Mouse (Mus musculus) heart, adult 2 months (tissue): Measurements from ENCODE around the gene Sun1. TPM values are rescaled to one million over a fixed set of nuclear protein-coding genes. Genes with fewer than 3 reads are reported as not detected.

Source experiments
- DNase-seq, 2 experiments: peaks; one replicate each; pipeline ENCODE4 v3.0.0; 2021
- H3K27ac ChIP-seq: fragments of 200-600 bp; 2 replicates; pipeline ENCODE4 v1.8.1; 2022
- H3K27me3 ChIP-seq: fragments of 200-500 bp; 2 replicates; pipeline ENCODE4 v1.6.1; 2012; ENCODE audit warnings: mild to moderate bottlenecking, low read length, inconsistent platforms, mixed read lengths; ENCODE audit not compliant: control insufficient read depth, insufficient read depth
- H3K36me3 ChIP-seq: fragments of 200-500 bp; 2 replicates; pipeline ENCODE4 v1.6.1; 2012; ENCODE audit warnings: low read length, inconsistent platforms; ENCODE audit not compliant: control insufficient read depth, insufficient read depth
- H3K4me1 ChIP-seq: fragments of 200-500 bp; 2 replicates; pipeline ENCODE4 v1.6.1; 2011; ENCODE audit warnings: low read length; ENCODE audit not compliant: control insufficient read depth, insufficient read depth
- H3K4me3 ChIP-seq: fragments of 200-600 bp; 2 replicates; pipeline ENCODE4 v1.8.1; 2022
- H3K79me2 ChIP-seq: fragments of 200-500 bp; replicated peaks from 2 replicates; pipeline ENCODE4 v1.6.1; 2012; ENCODE audit warnings: mild to moderate bottlenecking, inconsistent platforms, low read length, moderate library complexity, mixed read lengths; ENCODE audit not compliant: control insufficient read depth, insufficient read depth
- H3K9ac ChIP-seq: fragments of 200-500 bp; 2 replicates; pipeline ENCODE4 v1.6.1; 2012; ENCODE audit warnings: low read depth, mild to moderate bottlenecking, control low read depth, inconsistent platforms, low read length, mixed read lengths
- CTCF ChIP-seq: fragments of 200-600 bp; IDR thresholded peaks from 2 replicates; pipeline ENCODE4 v1.8.1; 2022; ENCODE audit warnings: antibody characterized with exemption, mild to moderate bottlenecking, moderate library complexity
- EP300 ChIP-seq: fragments of 200-500 bp; IDR thresholded peaks from 2 replicates; pipeline ENCODE4 v1.6.1; 2011; ENCODE audit warnings: low read depth, low read length, control low read depth; ENCODE audit not compliant: insufficient read depth
- POLR2A ChIP-seq: fragments of 200-500 bp; IDR thresholded peaks from 2 replicates; pipeline ENCODE4 v1.6.1; 2011; ENCODE audit warnings: mild to moderate bottlenecking, low read depth, low read length, control low read depth; ENCODE audit not compliant: insufficient read depth
- whole genome bisulfite sequencing: fragments of 180-500 bp; shearing (Covaris S2); methylation state at CpG from one replicate; pipeline ENCODE4 v1.1.7; 2018; 5-methylcytosine and 5-hydroxymethylcytosine counted together
- intact Hi-C: fragments of 180-260 bp; cut with DNase I; formaldehyde crosslinking; loops from one replicate; pipeline ENCODE4 v1.15.1; 2025
- polyA plus RNA-seq: library from polyadenylated mRNA; depleted of rRNA; stranded (reverse); fragments of >200 nt; gene quantifications from 2 replicates; pipeline ENCODE4 v1.2.3, GENCODE M21; 2012
- total RNA-seq, 2 experiments: library from RNA; stranded (reverse); gene quantifications; 2 replicates each; pipeline ENCODE4 v1.2.3; 2021

Sun1 gene
- total and polyA plus RNA-seq, 3 experiments = 34.1 to 50.3 (median 45.9) TPM

DNA sequence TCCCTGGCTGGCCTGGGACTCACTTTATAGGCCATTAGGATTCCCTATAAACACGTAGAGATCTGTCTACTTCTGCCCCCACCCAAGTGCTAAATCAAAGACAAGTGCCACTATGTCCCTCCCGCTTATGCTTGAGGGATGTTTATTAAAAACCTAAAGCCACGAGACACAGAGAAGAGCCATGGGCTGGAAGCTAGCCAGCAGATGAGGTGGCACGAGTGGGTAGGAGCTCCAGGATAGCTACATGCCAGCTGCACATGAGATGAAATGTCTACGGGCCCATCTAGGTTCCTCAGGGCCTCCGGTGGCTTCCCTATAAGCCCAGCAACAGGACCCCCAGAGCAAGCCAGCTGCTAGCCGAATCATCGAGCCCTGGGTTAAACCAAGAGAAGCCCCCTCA, 76.8 kb downstream of the Sun1 start:
- intact Hi-C loops = no loop called here
- DNase-seq = no peak
- H3K36me3 ChIP-seq = no peaks in the 10 kb centered on the region
- no peaks in the 10 kb centered on the region for H3K27me3 ChIP-seq
- no peak overlapping the region for H3K4me3 ChIP-seq
- 77% methylated on average over 8 of the region's 8 CpGs for WGBS
- TF ChIP-seq CTCF = no peak
- no peak for TF ChIP-seq POLR2A
- no peak for TF ChIP-seq EP300
- no peak overlapping the region for H3K27ac ChIP-seq
- H3K9ac ChIP-seq = no peak overlapping the region
- no peaks in the 10 kb centered on the region for H3K4me1 ChIP-seq
- H3K79me2 ChIP-seq = no peaks in the 10 kb centered on the region

DNA sequence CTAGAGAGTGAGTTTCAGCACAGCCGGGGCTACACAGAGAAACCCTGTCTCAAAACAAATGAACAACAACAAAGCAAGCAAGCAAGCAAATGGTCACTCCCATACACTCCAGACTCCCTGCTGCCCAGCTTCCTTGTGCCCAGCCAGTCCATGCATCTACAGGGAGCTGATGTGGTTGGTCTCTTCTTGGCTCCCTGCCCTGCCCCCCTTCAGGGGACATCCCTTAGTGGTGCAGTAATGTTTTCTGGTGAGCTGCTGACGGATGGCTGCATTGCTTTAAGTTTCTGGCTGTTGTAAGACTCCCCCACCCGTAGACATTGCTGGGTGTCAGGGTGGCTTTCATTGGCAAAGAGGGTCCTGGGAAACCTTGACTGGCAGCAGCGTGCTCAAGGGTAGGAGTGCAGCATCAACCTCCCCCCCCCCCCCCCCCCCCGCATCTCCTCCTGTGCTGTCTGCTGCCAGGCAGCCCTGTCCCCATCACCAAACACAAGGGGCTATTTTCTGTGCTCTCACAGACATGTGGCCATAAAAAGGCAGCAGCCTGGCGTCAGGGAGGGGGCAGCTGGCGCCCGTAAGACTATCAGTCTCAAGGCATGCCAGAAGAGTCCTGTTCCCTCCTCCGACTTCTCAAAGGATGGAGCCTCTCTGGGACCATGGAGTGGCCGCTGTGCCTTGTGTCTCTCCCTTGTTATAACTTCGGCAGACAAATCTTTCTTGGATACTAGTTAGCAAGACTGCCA, 81.1 kb downstream of the Sun1 start:
- WGBS = 40% methylated on average over 10 of the region's 11 CpGs
- Histone ChIP-seq H3K9ac (no peak overlapping the region), H3K36me3 (no peaks in the 10 kb centered on the region), H3K27me3 (no peaks in the 10 kb centered on the region), H3K27ac (no peak overlapping the region), H3K4me3 (no peak overlapping the region), H3K4me1 (no peaks in the 10 kb centered on the region), H3K79me2 (no peaks in the 10 kb centered on the region)
- TF ChIP-seq POLR2A (no peak), CTCF (no peak), EP300 (no peak)
- DNase-seq = no peak
- intact Hi-C loops = loop anchor here (1.0 to 5.0 kb wide), 4 partner anchors 41 to 224 kb away; no protein-coding TSS in a partner anchor

DNA sequence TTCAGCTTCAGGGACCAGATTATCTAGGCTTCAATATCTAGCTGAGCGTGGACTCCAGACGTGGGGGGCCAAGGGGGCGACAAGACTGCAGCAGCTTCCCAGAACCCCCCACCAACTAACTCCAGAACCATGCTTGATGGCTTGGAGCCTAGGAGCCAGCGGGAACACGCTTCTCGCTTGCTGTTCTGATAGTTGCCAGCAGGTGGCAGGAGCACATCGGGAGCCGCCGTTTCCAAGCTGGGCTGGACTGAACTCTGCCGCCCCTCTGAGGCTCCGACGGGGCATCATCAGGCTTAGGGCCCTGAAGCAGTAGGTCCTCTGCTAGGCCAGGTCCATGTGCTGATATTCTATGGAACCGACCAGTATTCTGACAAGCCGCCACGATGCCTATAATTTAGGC, 81.8 kb downstream of the Sun1 start:
- H3K27ac ChIP-seq = no peak overlapping the region

DNA sequence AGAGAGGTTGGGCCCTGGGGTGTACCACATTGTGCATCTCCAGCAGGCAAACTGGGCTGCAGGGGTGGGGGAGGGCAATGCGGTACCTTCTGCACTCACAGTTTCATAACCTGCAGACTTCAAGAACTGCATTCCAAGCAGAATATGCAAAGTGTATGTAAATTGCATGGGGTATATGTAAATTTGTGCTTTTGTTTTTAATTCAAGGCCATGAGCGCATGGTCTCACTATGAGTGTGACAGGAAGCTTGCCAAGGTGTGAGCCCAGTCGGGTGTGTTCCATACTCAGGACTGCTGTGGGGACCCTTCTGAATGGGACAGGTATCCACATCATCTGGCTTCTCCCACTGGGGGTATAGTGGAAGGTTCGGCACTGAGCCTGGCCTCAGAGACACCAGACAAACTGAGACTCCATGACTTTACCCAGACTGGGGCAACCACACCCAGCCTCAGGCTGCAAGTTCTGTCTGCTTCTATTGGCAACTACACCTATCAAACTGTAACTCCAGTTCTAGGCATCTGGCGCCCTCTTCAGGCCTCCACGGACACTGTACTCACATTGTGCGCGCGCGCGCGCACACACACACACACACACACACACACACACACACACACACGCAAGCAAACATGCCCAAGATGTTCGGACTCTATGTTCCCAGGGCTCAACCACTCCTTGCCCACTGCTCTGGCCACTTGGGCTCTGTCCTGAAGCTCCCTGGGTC, 83.2 kb downstream of the Sun1 start:
- WGBS = 94% methylated on average over 14 of the region's 14 CpGs
- H3K36me3 ChIP-seq = no peaks in the 10 kb centered on the region
- no peaks in the 10 kb centered on the region for H3K79me2 ChIP-seq
- no peak overlapping the region for H3K27ac ChIP-seq
- H3K9ac ChIP-seq = no peak overlapping the region
- no peak for DNase-seq
- no peaks in the 10 kb centered on the region; the same call in 1 of the 2 replicates for H3K4me1 ChIP-seq
- H3K27me3 ChIP-seq = no peaks in the 10 kb centered on the region
- H3K4me3 ChIP-seq = no peak overlapping the region
- intact Hi-C loops = loop anchor here (2.0 to 5.0 kb wide), 3 partner anchors 39 to 184 kb away; no protein-coding TSS in a partner anchor
- TF ChIP-seq POLR2A = no peak

More for the DNA sequence above, 81.8 kb downstream of the Sun1 start:
- Histone ChIP-seq H3K27me3 (no peaks in the 10 kb centered on the region), H3K4me1 (no peaks in the 10 kb centered on the region; the same call in 1 of the 2 replicates), H3K9ac (no peak overlapping the region), H3K4me3 (no peak overlapping the region), H3K36me3 (no peaks in the 10 kb centered on the region), H3K79me2 (no peaks in the 10 kb centered on the region)
- 4% methylated on average over 15 of the region's 15 CpGs for WGBS
- DNase-seq = peak; percentile 81 to 90
- intact Hi-C loops = loop anchor here (1.0 to 5.0 kb wide), 4 partner anchors 40 to 223 kb away; no protein-coding TSS in a partner anchor
- TF ChIP-seq EP300 = 0 out of 2 replicates have a peak, but pooled peaks have one; percentile 73
- no peak for TF ChIP-seq POLR2A
- no peak; the same call in 1 of the 2 replicates for TF ChIP-seq CTCF

DNA sequence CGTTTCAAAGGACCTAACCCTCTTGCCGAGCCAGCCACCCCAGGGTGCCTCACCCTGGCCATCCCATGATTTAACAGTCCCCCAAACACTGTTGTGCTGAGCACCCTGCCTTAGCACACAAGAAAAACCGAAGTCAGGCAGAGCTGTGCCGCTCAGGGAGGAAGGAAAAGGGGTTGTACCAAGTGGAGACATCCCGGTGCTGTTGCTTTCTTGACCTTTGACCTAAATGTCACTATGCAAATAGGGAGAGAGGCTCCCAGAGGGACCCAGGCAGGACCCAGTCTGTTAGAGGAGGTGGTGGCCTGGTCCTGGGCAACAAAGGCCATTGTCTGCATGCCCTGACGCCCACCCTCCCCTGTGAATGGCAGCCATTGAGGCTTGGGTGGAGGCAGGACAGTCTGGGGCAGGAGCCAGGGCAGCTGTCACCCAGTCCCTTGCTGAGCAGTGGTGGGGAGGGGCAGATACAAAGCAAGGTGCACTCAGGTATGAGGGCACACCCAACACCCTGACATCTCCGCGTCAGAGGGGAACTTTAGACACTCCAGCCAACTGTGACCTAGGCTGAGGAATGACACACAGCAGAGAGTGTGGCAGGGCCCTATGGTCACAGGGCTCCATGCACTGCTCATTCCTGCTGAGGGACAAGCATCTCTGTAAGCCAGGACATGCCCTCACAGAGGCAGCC, 85.1 kb downstream of the Sun1 start:
- no peaks in the 10 kb centered on the region for H3K27me3 ChIP-seq
- TF ChIP-seq EP300 (no peak), POLR2A (no peak), CTCF (no peak)
- no peaks in the 10 kb centered on the region; the same call in 1 of the 2 replicates for H3K4me1 ChIP-seq
- intact Hi-C loops = no loop called here
- no peak overlapping the region for H3K27ac ChIP-seq
- no peaks in the 10 kb centered on the region for H3K36me3 ChIP-seq
- H3K79me2 ChIP-seq = no peaks in the 10 kb centered on the region
- no peak overlapping the region for H3K4me3 ChIP-seq
- WGBS = 50% methylated on average over 8 of the region's 8 CpGs
- no peak overlapping the region for H3K9ac ChIP-seq
- no peak for DNase-seq
